Mouse (Mus musculus): ENCODE measurements at regions not wholly inside any gene's neighbourhood (a gene's known extent, or its start where the extent isn't known, plus 50 kb on each side); places are given as distances from the start of the nearest gene placed in this dataset.
"Not testable (repeated sequence)": the region's sequence is repeated elsewhere in the genome, so short reads cannot be mapped to it uniquely, and the experiment has no call there.

DNA sequence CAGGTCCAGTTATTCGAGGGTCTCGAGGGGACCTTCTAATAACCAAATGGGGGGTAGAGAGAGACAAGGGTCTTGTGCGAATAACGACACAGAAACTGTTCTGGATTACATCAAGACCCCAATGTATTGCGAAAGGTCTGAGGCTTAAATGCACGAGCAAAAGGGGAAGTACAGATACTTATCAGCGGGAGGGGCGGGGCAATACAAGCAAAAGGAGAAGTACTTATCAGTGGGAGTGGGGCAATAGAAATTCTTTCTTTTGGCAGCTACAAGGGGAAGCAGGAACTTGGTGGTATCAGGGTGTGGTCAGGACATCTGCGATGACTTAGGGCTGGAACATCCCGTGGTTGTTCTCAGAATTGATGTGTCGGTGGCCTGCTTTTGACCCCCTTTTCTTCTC lies 295.6 kb downstream of the Htr7 start:
- not testable (repeated sequence) for TF ChIP-seq POLR2A, CTCF (IDR thresholded peaks at IDR 0.05; ENCODE audit: extremely low read depth, insufficient read depth, low read length)

Measured in cortical plate, adult 2 months (tissue).